Mouse (Mus musculus): ENCODE results near the gene Frat1.
"Not testable (repeated sequence)": the region's sequence is repeated elsewhere in the genome, so short reads cannot be mapped to it uniquely, and the experiment has no call there.

- TF ChIP-seq GATA1, TAL1 (IDR thresholded peaks at IDR 0.05; ENCODE audit: low read length): not testable (repeated sequence)
These were observed 17.8 kb downstream of the Frat1 start for GRCm38 (mm10) chr19:41847614-41847991.

Data from erythroblast, embryonic 14.5 days (primary cell).